Mouse (Mus musculus) small intestine, adult 2 months (tissue): ENCODE data around the gene Gm20865.
"Not testable (repeated sequence)": the region's sequence is repeated elsewhere in the genome, so short reads cannot be mapped to it uniquely, and the experiment has no call there.

Experiments
- CTCF ChIP-seq: fragments of 200-500 bp; IDR thresholded peaks from 2 replicates; pipeline ENCODE4 v1.5.1; 2012; ENCODE audit warnings: low read depth, mild to moderate bottlenecking, control low read depth, inconsistent platforms, low read length, moderate library complexity, mixed read lengths; ENCODE audit not compliant: insufficient replicate concordance, insufficient read length; ENCODE audit errors: extremely low read depth
- POLR2A ChIP-seq: fragments of 200-500 bp; IDR thresholded peaks from 2 replicates; pipeline ENCODE4 v1.6.1; 2012; ENCODE audit warnings: low read depth, mild to moderate bottlenecking, control low read depth, inconsistent platforms, low read length, moderate library complexity

- not testable (repeated sequence) for TF ChIP-seq CTCF, POLR2A
Observed at GRCm38 (mm10) chrY:21241275-21241674, at the start of gene Gm20865.
